ENCODE assay signal across 8 mouse cellular contexts in genomic region chr6:125163801-125164657, GRCm38 (mm10). TPM values are rescaled to one million over a fixed set of nuclear protein-coding genes. Genes with fewer than 3 reads are reported as not detected.
DNase-seq lines count a peak whose midpoint lies in the region; ATAC-seq and TF ChIP-seq lines count a peak whose summit lies in the region.

No protein-coding gene starts in this region.

- ATAC-seq in forebrain, embryonic 12.5 days (ENCODE audit: low FRiP score): no peak
- ATAC-seq in hindbrain, postnatal 0 days: no peak
- no peak for ATAC-seq in liver, embryonic 14.5 days (ENCODE audit: insufficient read depth)
- 0 out of 2 replicates have a peak, but pooled peaks have one; percentile 2 for ATAC-seq in neutrophil, adult 5-6 weeks (ENCODE audit: extremely low read depth, insufficient number of reproducible peaks, low FRiP score, poor library complexity, severe bottlenecking)

- intact Hi-C loops in left cerebral cortex, adult 2 months (cut with DNase I): no loop called here
- intact Hi-C loops in left cerebral cortex, postnatal 14 days (cut with DNase I): no loop called here

- H3K27ac ChIP-seq in left cerebral cortex, adult 2 months: peak overlapping the region; percentile 99
- peak overlapping the region; percentile 96 for H3K27ac ChIP-seq in forebrain, embryonic 12.5 days
- peak overlapping the region; percentile 90 for H3K27ac ChIP-seq in hindbrain, postnatal 0 days
- peak overlapping the region; percentile 83 for H3K27ac ChIP-seq in liver, embryonic 14.5 days

- no peaks in the 10 kb centered on the region for H3K9me3 ChIP-seq in forebrain, embryonic 12.5 days
- H3K9me3 ChIP-seq in hindbrain, postnatal 0 days (ENCODE audit: low read length): no peaks in the 10 kb centered on the region
- H3K9me3 ChIP-seq in liver, embryonic 14.5 days (ENCODE audit: control insufficient read depth, low read length): no peaks in the 10 kb centered on the region

- DNase-seq in left cerebral cortex, adult 2 months (ENCODE audit: extremely low spot score in 1 of 2, low spot score in 2 of 2): peak in 1 of 2 experiments; percentile 44
- no peak for DNase-seq in left cerebral cortex, postnatal 14 days (ENCODE audit: low spot score in 2 of 2)
- DNase-seq in ZHBTc4 (ENCODE audit: low read depth, low spot score): peak; percentile 59
- peak; percentile 55 for DNase-seq in hindbrain, postnatal 0 days (ENCODE audit: low spot score)
- no peak for DNase-seq in liver, embryonic 14.5 days (ENCODE audit: low read depth in 3 of 3, low spot score in 3 of 3)
- no peak for DNase-seq in urinary bladder, postnatal 4 days (ENCODE audit: low spot score in 2 of 2)

- no peaks in the 10 kb centered on the region for H3K27me3 ChIP-seq in forebrain, embryonic 12.5 days
- no peaks in the 10 kb centered on the region for H3K27me3 ChIP-seq in hindbrain, postnatal 0 days (ENCODE audit: insufficient read depth, low read length)
- no peaks in the 10 kb centered on the region for H3K27me3 ChIP-seq in liver, embryonic 14.5 days (ENCODE audit: control insufficient read depth, insufficient read depth, low read length)

- peak overlapping the region; percentile 73 for H3K4me3 ChIP-seq in left cerebral cortex, adult 2 months
- peak overlapping the region; percentile 98 for H3K4me3 ChIP-seq in forebrain, embryonic 12.5 days (replicated peaks)
- H3K4me3 ChIP-seq in hindbrain, postnatal 0 days (ENCODE audit: low read length): peak overlapping the region; percentile 65
- H3K4me3 ChIP-seq in liver, embryonic 14.5 days (ENCODE audit: insufficient read depth in 1 of 2, low read depth in 2 of 2, low read length in 2 of 2): peak overlapping the region; percentile 79 to 93

- WGBS in forebrain, embryonic 12.5 days: 4% methylated on average over 20 of the region's 20 CpGs
- WGBS in hindbrain, postnatal 0 days: 6% methylated on average over 20 of the region's 20 CpGs
- WGBS in liver, embryonic 14.5 days (ENCODE audit: insufficient replicate concordance): 7% methylated on average over 20 of the region's 20 CpGs

- TF ChIP-seq CTCF in left cerebral cortex, adult 2 months (IDR thresholded peaks at IDR 0.05): no peak
- no peak for TF ChIP-seq CTCF in hindbrain, postnatal 0 days (IDR thresholded peaks at IDR 0.05; ENCODE audit: low read depth)
- TF ChIP-seq CTCF in liver, embryonic 14.5 days (IDR thresholded peaks at IDR 0.05; ENCODE audit: low read depth): no peak

- no peak for TF ChIP-seq EP300 in liver, embryonic 14.5 days (IDR thresholded peaks at IDR 0.05; ENCODE audit: low read depth)

- peak overlapping the region; percentile 98 for H3K9ac ChIP-seq in forebrain, embryonic 12.5 days
- H3K9ac ChIP-seq in hindbrain, postnatal 0 days (replicated peaks; ENCODE audit: low read length): peak overlapping the region; percentile 78
- H3K9ac ChIP-seq in liver, embryonic 14.5 days (replicated peaks): peak overlapping the region; percentile 91

- H3K4me2 ChIP-seq in forebrain, embryonic 12.5 days: peak overlapping the region; percentile 95
- H3K4me2 ChIP-seq in hindbrain, postnatal 0 days (ENCODE audit: low read depth, low read length): peak overlapping the region; percentile 77
- peak overlapping the region; percentile 93 for H3K4me2 ChIP-seq in liver, embryonic 14.5 days (ENCODE audit: low read depth)

- peaks cover 56% of the 10 kb centered on the region for H3K4me1 ChIP-seq in forebrain, embryonic 12.5 days
- H3K4me1 ChIP-seq in hindbrain, postnatal 0 days (ENCODE audit: insufficient read depth, low read length): peaks cover 23% of the 10 kb centered on the region; the same call in 1 of the 2 replicates
- peaks cover 22 to 40% of the 10 kb centered on the region in 2 experiments for H3K4me1 ChIP-seq in liver, embryonic 14.5 days (replicated peaks; ENCODE audit: control insufficient read depth in 2 of 2, insufficient read depth in 2 of 2, low read length in 1 of 2)

- peaks cover 65% of the 10 kb centered on the region for H3K36me3 ChIP-seq in forebrain, embryonic 12.5 days (replicated peaks)
- H3K36me3 ChIP-seq in hindbrain, postnatal 0 days (ENCODE audit: insufficient read depth, low read length): peaks cover 26% of the 10 kb centered on the region; the same call in 1 of the 2 replicates
- peaks cover 31% of the 10 kb centered on the region for H3K36me3 ChIP-seq in liver, embryonic 14.5 days (replicated peaks; ENCODE audit: control insufficient read depth, insufficient read depth, low read depth)

RNA-seq across cellular contexts. Expression of gene Gapdh, which starts 2.2 kb away (rescaled TPM):
- 1,000 to 10,000 TPM; 2,312 to 2,314 TPM for total RNA-seq in left cerebral cortex, adult 2 months (2021)
- 1,000 to 10,000 TPM; 2,273 to 2,303 TPM for total RNA-seq in left cerebral cortex, postnatal 14 days (2021)
- polyA plus RNA-seq in forebrain, embryonic 12.5 days (2016; fragmentation: Nextera tagmentation; extraction: Ambion mirVana): 2,231 and 2,319 TPM in 2 replicates
- total RNA-seq in hindbrain, postnatal 0 days (2014; rRNA removed): 2,711 and 2,736 TPM in 2 replicates
- polyA plus RNA-seq in hindbrain, postnatal 0 days (2015; fragmentation: Nextera tagmentation; extraction: Ambion mirVana): 1,874 and 1,919 TPM in 2 replicates
- 1,485 and 1,875 TPM in 2 replicates for polyA plus RNA-seq in liver, embryonic 14.5 days (2012; rRNA removed)
- polyA plus RNA-seq in liver, embryonic 14.5 days (2014; fragmentation: Nextera tagmentation; extraction: Ambion mirVana): 960 and 1,040 TPM in 2 replicates
- 562 and 577 TPM in 2 replicates for total RNA-seq in neutrophil, adult 5-6 weeks (2017)

RNA-seq across cellular contexts. Expression of gene Iffo1, which starts 19.0 kb away (rescaled TPM):
- 10 to 100 TPM; 64.6 to 67.1 TPM for total RNA-seq in left cerebral cortex, adult 2 months (2021)
- total RNA-seq in left cerebral cortex, postnatal 14 days (2021): 10 to 100 TPM; 51.9 to 57.4 TPM
- 15.9 and 16.0 TPM in 2 replicates for polyA plus RNA-seq in forebrain, embryonic 12.5 days (2016; fragmentation: Nextera tagmentation; extraction: Ambion mirVana)
- total RNA-seq in hindbrain, postnatal 0 days (2014; rRNA removed): 29.1 and 30.5 TPM in 2 replicates
- 20.3 and 20.6 TPM in 2 replicates for polyA plus RNA-seq in hindbrain, postnatal 0 days (2015; fragmentation: Nextera tagmentation; extraction: Ambion mirVana)
- polyA plus RNA-seq in liver, embryonic 14.5 days (2012; rRNA removed): 4.8 and 6.0 TPM in 2 replicates
- polyA plus RNA-seq in liver, embryonic 14.5 days (2014; fragmentation: Nextera tagmentation; extraction: Ambion mirVana): 1.8 and 3.7 TPM in 2 replicates
- 36.6 and 37.5 TPM in 2 replicates for total RNA-seq in neutrophil, adult 5-6 weeks (2017)

RNA-seq across cellular contexts. Expression of gene Ncapd2, which starts 27.5 kb away (rescaled TPM):
- total RNA-seq in left cerebral cortex, adult 2 months (2021): 10 to 100 TPM; 22.6 to 23.4 TPM
- total RNA-seq in left cerebral cortex, postnatal 14 days (2021): 10 to 100 TPM; 23.5 to 29.6 TPM
- polyA plus RNA-seq in forebrain, embryonic 12.5 days (2016; fragmentation: Nextera tagmentation; extraction: Ambion mirVana): 221 and 246 TPM in 2 replicates
- 47.1 and 56.3 TPM in 2 replicates for total RNA-seq in hindbrain, postnatal 0 days (2014; rRNA removed)
- polyA plus RNA-seq in hindbrain, postnatal 0 days (2015; fragmentation: Nextera tagmentation; extraction: Ambion mirVana): 30.3 and 34.1 TPM in 2 replicates
- 108 and 148 TPM in 2 replicates for polyA plus RNA-seq in liver, embryonic 14.5 days (2012; rRNA removed)
- 66.8 and 80.4 TPM in 2 replicates for polyA plus RNA-seq in liver, embryonic 14.5 days (2014; fragmentation: Nextera tagmentation; extraction: Ambion mirVana)
- total RNA-seq in neutrophil, adult 5-6 weeks (2017): 42.5 and 66.2 TPM in 2 replicates

RNA-seq across cellular contexts. Expression of gene Mrpl51, which starts 27.6 kb away (rescaled TPM):
- 10 to 100 TPM; 69.1 to 74.5 TPM for total RNA-seq in left cerebral cortex, adult 2 months (2021)
- 10 to 100 TPM; 62.6 to 72.8 TPM for total RNA-seq in left cerebral cortex, postnatal 14 days (2021)
- 192 and 193 TPM in 2 replicates for polyA plus RNA-seq in forebrain, embryonic 12.5 days (2016; fragmentation: Nextera tagmentation; extraction: Ambion mirVana)
- total RNA-seq in hindbrain, postnatal 0 days (2014; rRNA removed): 20.6 and 40.3 TPM in 2 replicates
- polyA plus RNA-seq in hindbrain, postnatal 0 days (2015; fragmentation: Nextera tagmentation; extraction: Ambion mirVana): 159 and 163 TPM in 2 replicates
- polyA plus RNA-seq in liver, embryonic 14.5 days (2012; rRNA removed): 22.2 and 50.9 TPM in 2 replicates
- 178 and 182 TPM in 2 replicates for polyA plus RNA-seq in liver, embryonic 14.5 days (2014; fragmentation: Nextera tagmentation; extraction: Ambion mirVana)
- total RNA-seq in neutrophil, adult 5-6 weeks (2017): 23.8 and 25.4 TPM in 2 replicates

RNA-seq across cellular contexts. Expression of gene Nop2, which starts 32.3 kb away (rescaled TPM):
- 10 to 100 TPM; 28.1 to 32.1 TPM for total RNA-seq in left cerebral cortex, adult 2 months (2021)
- total RNA-seq in left cerebral cortex, postnatal 14 days (2021): 10 to 100 TPM; 28.8 to 32.3 TPM
- 62.9 and 63.6 TPM in 2 replicates for polyA plus RNA-seq in forebrain, embryonic 12.5 days (2016; fragmentation: Nextera tagmentation; extraction: Ambion mirVana)
- 33.9 and 34.2 TPM in 2 replicates for total RNA-seq in hindbrain, postnatal 0 days (2014; rRNA removed)
- 37.3 and 38.8 TPM in 2 replicates for polyA plus RNA-seq in hindbrain, postnatal 0 days (2015; fragmentation: Nextera tagmentation; extraction: Ambion mirVana)
- polyA plus RNA-seq in liver, embryonic 14.5 days (2012; rRNA removed): 18.9 and 24.5 TPM in 2 replicates
- polyA plus RNA-seq in liver, embryonic 14.5 days (2014; fragmentation: Nextera tagmentation; extraction: Ambion mirVana): 33.1 and 33.7 TPM in 2 replicates
- 26.8 and 26.9 TPM in 2 replicates for total RNA-seq in neutrophil, adult 5-6 weeks (2017)

Comparison
In these comparisons a context has a peak if more than half of its experiments do, and no peak if none do; other contexts are left out.
1. DNase-seq: peak in ZHBTc4 (single experiment) and hindbrain, postnatal 0 days (single experiment); none in left cerebral cortex, postnatal 14 days (0 of 2), liver, embryonic 14.5 days (0 of 3) and urinary bladder, postnatal 4 days (0 of 2).
2. Peak in every context shown above with its lines, with median percentiles within 50 percentile points of each other: H3K27ac ChIP-seq, H3K4me3 ChIP-seq, H3K4me2 ChIP-seq and H3K9ac ChIP-seq.